Mouse (Mus musculus) intestine, embryonic 15.5 days (tissue): ENCODE results near the gene Aurkc. TPM values are rescaled to one million over a fixed set of nuclear protein-coding genes. Genes with fewer than 3 reads are reported as not detected.
"Not testable (repeated sequence)": the region's sequence is repeated elsewhere in the genome, so short reads cannot be mapped to it uniquely, and the experiment has no call there.

ENCODE experiments used
- ATAC-seq: fragments of 200-750 bp; cut with Nextera tagmentation; 2 replicates; pipeline ENCODE4 v1.8.0; 2017; ENCODE audit warnings: moderate TSS enrichment, moderate library complexity
- H3K27ac ChIP-seq: fragments of 300-500 bp; sonication (generic); 2 replicates; pipeline ENCODE4 v1.5.1; 2015; ENCODE audit warnings: mild to moderate bottlenecking, inconsistent platforms
- H3K27me3 ChIP-seq: fragments of 300-500 bp; sonication (generic); replicated peaks from 2 replicates; pipeline ENCODE4 v1.6.1; 2015; ENCODE audit warnings: inconsistent platforms
- H3K36me3 ChIP-seq: fragments of 300-500 bp; sonication (generic); 2 replicates; pipeline ENCODE4 v1.6.1; 2015; ENCODE audit warnings: inconsistent platforms
- H3K4me1 ChIP-seq: fragments of 300-500 bp; sonication (generic); replicated peaks from 2 replicates; pipeline ENCODE4 v1.6.1; 2015; ENCODE audit warnings: inconsistent platforms
- H3K4me2 ChIP-seq: fragments of 300-500 bp; sonication (generic); replicated peaks from 2 replicates; pipeline ENCODE4 v1.6.1; 2015; ENCODE audit warnings: mild to moderate bottlenecking, inconsistent platforms
- H3K4me3 ChIP-seq: fragments of 300-500 bp; sonication (generic); replicated peaks from 2 replicates; pipeline ENCODE4 v1.5.1; 2015; ENCODE audit warnings: inconsistent platforms
- H3K9ac ChIP-seq: fragments of 300-500 bp; sonication (generic); 2 replicates; pipeline ENCODE4 v1.6.1; 2015; ENCODE audit warnings: inconsistent platforms
- H3K9me3 ChIP-seq: fragments of 300-500 bp; sonication (generic); 2 replicates; pipeline ENCODE4 v1.6.1; 2016; ENCODE audit warnings: inconsistent platforms
- WGBS: fragments of 180-500 bp; shearing (Covaris S2); methylation state at CpG from one replicate; pipeline ENCODE4 v1.1.7; 2015; 5-methylcytosine and 5-hydroxymethylcytosine counted together
- polyA plus RNA-seq: library from polyadenylated mRNA; unstranded; fragments of >200 nt; fragmentation: Nextera tagmentation; extraction: Ambion mirVana; gene quantifications from 2 replicates; pipeline ENCODE4 v1.2.1, GENCODE M21; 2015

Gene Aurkc
- not detected in 2 replicates for polyA plus RNA-seq

DNA sequence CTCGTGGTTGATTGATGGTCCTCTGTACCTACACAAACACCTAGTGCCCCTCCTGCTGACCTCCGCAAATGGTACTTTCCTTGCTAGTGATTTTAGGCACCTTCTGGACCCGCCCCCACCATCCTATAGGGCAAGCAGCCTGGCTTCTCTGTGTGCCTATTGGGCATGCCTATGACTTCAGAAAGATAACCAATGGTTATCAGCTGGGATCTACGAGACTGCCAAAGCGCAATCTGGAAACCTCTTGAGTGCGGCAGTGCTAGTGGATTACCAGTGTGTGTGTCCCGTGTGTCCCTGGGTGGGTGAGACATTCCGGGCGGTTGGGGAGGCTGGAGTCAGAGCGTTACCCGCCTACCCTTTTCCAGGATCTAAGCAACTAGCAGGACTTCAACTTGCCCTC, at the start of gene Aurkc:
Aurkc (plus strand) TSS at position 50 of the 400 bp plus-strand sequence.
- 77% methylated on average over 11 of the region's 11 CpGs for WGBS

DNA sequence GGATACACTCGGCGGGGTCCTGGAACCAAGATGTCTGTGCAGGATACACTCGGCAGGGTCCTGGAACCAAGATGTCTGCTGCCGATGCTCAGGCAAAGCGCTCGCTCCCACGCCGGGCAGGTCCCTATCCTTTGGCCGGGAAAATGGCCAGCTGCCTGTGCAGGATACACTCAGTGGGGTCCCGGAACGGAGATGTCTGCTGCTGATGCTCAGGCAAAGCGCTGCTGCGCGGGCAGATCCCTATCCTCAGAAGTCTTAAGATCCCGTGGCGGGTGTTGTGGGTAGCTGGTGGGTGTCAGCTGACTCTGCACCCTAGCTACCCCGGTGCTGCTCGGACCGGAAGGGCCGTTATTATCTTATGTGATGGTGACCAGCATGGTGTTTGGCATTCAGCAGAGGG, 47.0 kb upstream of the Aurkc start:
- not testable (repeated sequence) for H3K36me3 ChIP-seq, H3K4me1 ChIP-seq, H3K9me3 ChIP-seq, H3K9ac ChIP-seq, H3K4me3 ChIP-seq, H3K4me2 ChIP-seq, ATAC-seq, H3K27ac ChIP-seq, H3K27me3 ChIP-seq
- WGBS: 92% methylated on average over 20 of the region's 20 CpGs

More for the DNA sequence above, at the start of gene Aurkc:
- not testable (repeated sequence) for H3K27me3 ChIP-seq, H3K4me1 ChIP-seq, H3K9me3 ChIP-seq, H3K9ac ChIP-seq, ATAC-seq, H3K4me3 ChIP-seq, H3K4me2 ChIP-seq, H3K27ac ChIP-seq, H3K36me3 ChIP-seq

DNA sequence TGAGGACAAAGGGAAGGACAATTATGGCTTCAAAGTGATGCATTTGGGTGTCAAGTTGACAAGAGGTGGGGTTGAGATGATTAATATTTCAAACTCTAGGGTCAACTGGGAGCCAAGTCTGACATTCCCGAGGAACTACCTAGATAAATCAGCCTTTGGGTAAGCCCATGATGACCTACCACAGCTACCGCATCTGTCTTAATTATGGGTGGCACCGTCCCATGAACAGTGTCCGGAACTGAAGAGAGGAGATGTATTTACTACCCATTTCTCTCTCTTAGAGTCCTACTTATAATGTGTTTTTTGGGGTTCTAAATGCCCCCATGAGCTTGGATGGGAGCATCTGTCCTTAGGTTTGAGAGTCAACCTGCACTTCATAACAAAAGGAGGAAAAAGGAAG, 38.5 kb upstream of the Aurkc start:
- Histone ChIP-seq H3K27me3 (no peaks in the 10 kb centered on the region), H3K4me1 (no peaks in the 10 kb centered on the region), H3K27ac (no peak overlapping the region), H3K4me3 (no peak overlapping the region), H3K36me3 (no peaks in the 10 kb centered on the region), H3K4me2 (no peak overlapping the region), H3K9me3 (no peaks in the 10 kb centered on the region), H3K9ac (no peak overlapping the region)
- no peak for ATAC-seq
- 84% methylated on average over 4 of the region's 4 CpGs for WGBS

DNA sequence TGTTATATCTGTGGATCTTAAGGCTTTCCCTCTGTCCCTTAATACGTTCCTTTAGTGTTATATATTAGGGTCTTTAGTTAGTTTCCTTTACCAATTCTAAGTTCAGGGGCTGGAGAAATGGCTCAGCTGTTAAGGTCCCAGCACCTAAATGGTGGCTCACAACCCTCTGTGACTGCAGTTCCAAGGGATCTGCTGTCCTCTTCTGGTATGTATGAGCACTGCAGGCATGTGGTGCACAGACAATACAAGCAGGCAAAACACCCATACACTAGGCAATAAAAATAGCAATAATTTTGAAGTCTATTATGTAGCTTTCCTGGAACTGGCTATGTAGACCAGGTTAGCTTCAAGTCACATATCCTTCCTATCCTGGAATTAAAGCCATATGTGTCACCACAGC, 36.5 kb upstream of the Aurkc start:
- H3K9ac ChIP-seq: no peak overlapping the region
- H3K4me3 ChIP-seq: no peak overlapping the region
- H3K27me3 ChIP-seq: no peaks in the 10 kb centered on the region
- no peaks in the 10 kb centered on the region for H3K9me3 ChIP-seq
- H3K4me2 ChIP-seq: no peak overlapping the region
- ATAC-seq: no peak
- H3K27ac ChIP-seq: no peak overlapping the region
- H3K36me3 ChIP-seq: no peaks in the 10 kb centered on the region
- no peaks in the 10 kb centered on the region for H3K4me1 ChIP-seq
- WGBS: 89% methylated on average over 1 of the region's 1 CpGs

DNA sequence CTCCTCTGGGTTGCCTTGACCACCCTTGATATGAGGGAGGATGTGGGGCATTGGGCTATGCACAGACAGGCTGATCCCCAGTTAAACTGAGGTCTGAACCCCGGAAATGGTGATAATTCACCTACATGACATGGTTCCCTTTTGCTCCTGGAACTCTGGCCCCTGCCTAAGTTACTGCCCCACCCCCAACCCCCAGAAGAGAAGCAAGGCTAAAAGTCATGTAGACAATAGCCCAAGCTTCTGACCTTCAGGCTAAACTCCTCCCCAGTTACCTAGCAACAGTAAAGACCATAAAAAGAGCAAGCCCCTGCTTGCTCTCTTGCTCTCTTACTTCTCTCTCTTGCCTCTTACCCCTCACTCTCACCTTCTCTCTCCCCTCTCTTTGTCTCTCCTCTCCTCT, 21.5 kb upstream of the Aurkc start:
- Histone ChIP-seq H3K27ac (no peak overlapping the region), H3K9ac (no peak overlapping the region), H3K36me3 (no peaks in the 10 kb centered on the region), H3K4me1 (no peaks in the 10 kb centered on the region), H3K9me3 (no peaks in the 10 kb centered on the region), H3K4me3 (no peak overlapping the region), H3K4me2 (no peak overlapping the region), H3K27me3 (no peaks in the 10 kb centered on the region)
- no peak for ATAC-seq
- 84% methylated on average over 1 of the region's 1 CpGs for WGBS

DNA sequence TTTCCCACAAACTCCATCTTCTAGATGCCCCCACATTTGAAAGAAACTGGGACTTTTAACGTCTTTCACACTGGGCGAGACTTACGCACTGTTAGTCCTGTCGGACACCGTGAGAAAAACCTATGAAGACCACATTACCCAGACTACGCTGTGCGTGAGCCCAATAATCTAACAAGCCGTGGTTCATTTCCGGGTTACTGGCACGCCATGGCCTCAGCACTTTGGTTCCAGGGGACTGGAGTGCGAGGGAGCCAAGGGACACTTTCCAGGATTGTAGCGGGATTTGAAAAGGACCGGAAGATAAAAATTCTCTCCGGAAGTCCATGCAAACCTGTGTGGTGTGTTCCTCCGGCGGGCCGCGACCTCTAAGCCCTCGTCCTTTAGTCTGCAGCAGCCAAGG, 18.2 kb upstream of the Aurkc start:
- no peak overlapping the region for H3K27ac ChIP-seq
- no peaks in the 10 kb centered on the region for H3K9me3 ChIP-seq
- H3K27me3 ChIP-seq: no peaks in the 10 kb centered on the region
- 93% methylated on average over 19 of the region's 19 CpGs for whole genome bisulfite sequencing
- H3K4me3 ChIP-seq: no peak overlapping the region
- H3K4me1 ChIP-seq: no peaks in the 10 kb centered on the region
- H3K36me3 ChIP-seq: no peaks in the 10 kb centered on the region
- H3K4me2 ChIP-seq: no peak overlapping the region
- H3K9ac ChIP-seq: no peak overlapping the region
- no peak for ATAC-seq

DNA sequence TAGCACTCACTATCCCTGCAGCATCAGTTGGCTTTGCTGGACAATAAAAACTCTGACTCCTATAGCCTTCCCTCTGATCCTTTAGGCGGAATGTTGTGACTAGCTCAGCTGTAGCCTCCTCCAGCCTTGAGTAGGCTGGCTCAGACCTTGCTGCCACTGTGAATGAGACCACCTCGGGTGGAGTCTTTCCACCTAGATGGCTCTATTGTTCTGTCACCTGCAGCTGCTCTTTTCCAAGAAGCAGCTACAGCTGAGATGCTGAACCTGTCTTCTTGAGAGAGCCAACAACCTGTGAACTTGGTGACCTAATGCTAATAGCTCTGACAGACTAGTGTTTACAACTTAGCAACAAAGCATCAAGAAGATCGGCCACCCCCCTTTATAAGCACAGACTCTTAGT, 3.8 kb downstream of the Aurkc start:
- not testable (repeated sequence) for H3K36me3 ChIP-seq, H3K27me3 ChIP-seq, H3K4me1 ChIP-seq, H3K4me2 ChIP-seq, ATAC-seq, H3K9ac ChIP-seq, H3K4me3 ChIP-seq, H3K9me3 ChIP-seq, H3K27ac ChIP-seq
- 43% methylated on average over 3 of the region's 3 CpGs for WGBS

DNA sequence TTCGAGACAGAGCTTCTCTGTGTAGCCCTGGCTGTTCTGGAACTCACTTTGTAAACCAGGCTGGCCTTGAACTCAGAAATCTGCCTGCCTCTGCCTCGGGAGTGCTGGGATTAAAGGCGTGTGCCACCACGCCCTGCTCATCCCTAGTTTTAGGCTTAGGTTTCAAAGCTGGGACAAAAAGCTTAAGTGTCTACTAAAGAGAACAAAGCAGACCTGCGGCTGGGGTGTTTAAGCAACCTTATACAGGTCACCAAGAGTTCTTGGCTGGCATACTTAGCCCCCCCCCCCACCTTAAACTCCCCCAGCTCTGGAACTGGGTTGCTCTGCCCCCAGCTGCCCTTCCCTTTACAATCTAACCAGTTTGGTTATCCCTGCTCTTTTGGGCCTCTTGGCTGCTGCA, 10.3 kb downstream of the Aurkc start:
- H3K4me1 ChIP-seq, H3K4me2 ChIP-seq, H3K27me3 ChIP-seq, H3K36me3 ChIP-seq, H3K27ac ChIP-seq, ATAC-seq, H3K9ac ChIP-seq, H3K9me3 ChIP-seq, H3K4me3 ChIP-seq: not testable (repeated sequence)
- 65% methylated on average over 5 of the region's 5 CpGs for WGBS

DNA sequence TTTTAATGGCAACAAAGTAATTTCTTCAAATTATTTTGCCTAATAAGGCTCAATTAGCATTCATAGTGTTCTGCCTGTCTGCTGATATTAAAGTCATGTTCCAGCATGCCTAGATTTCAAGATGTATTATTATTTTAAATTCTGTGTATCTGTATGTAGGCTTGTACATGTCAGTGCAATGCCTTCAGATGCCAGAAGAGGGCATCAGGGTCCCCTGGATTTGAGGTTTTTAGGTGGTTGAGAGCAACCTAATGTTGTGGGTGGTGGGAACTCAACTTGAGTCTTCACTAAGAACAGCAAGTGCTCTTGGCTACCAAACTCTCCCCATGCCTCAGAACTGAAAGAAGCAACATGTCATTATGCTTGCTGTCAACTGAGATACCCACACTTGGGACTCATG, 32.3 kb downstream of the Aurkc start:
- Histone ChIP-seq H3K36me3 (no peaks in the 10 kb centered on the region), H3K9ac (no peak overlapping the region), H3K27me3 (no peaks in the 10 kb centered on the region), H3K4me3 (no peak overlapping the region), H3K4me1 (no peaks in the 10 kb centered on the region), H3K27ac (no peak overlapping the region), H3K9me3 (no peaks in the 10 kb centered on the region), H3K4me2 (no peak overlapping the region)
- ATAC-seq: no peak

DNA sequence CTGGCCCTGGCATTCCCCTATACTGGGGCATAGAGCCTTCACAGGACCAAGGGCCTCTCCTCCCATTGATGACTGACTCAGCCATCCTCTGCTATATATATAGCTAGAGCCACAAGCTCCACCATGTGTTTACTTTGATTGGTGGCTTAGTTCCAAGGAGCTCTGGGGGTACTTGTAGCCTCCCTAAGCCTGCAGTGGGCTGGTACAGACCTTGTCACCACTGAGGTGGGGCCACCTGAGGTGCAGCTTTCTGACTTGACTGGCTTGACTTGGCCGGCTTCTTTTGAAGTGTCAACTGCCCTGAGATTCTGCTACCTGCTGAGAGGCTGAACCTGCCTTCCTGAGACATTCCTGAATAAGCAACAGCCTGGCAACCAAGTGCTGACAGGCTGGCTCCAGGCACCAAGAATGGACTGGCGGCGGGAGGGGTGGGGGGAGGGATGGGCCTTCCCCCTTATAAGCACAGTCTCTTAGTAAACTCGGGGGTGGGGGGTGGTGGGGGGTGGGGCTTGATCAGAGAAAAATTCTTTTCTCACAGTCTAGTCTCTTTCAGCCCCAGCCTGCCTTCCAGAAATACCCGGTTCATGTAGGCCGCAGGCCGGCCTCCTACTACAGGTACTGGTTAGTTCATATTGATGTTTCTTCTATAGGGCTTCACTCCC, 54.7 kb downstream of the Aurkc start:
- not testable (repeated sequence) for H3K4me2 ChIP-seq, H3K4me1 ChIP-seq, H3K9me3 ChIP-seq, ATAC-seq, H3K27ac ChIP-seq, H3K4me3 ChIP-seq, H3K9ac ChIP-seq, H3K36me3 ChIP-seq, H3K27me3 ChIP-seq
- WGBS: 43% methylated on average over 7 of the region's 7 CpGs

Other genes starting within 250 kb of the Aurkc start
- gene Zfp954, start 126.2 kb downstream of the Aurkc start, polyA plus RNA-seq: 12.2 and 13.2 TPM in 2 replicates
- 1.2 and 1.7 TPM in 2 replicates for gene Zfp773, start 141.5 kb downstream of the Aurkc start, polyA plus RNA-seq
- gene Zfp418, start 176.0 kb downstream of the Aurkc start, polyA plus RNA-seq: 1.6 and 1.9 TPM in 2 replicates
- gene Zfp772, start 214.7 kb downstream of the Aurkc start, polyA plus RNA-seq: 5.8 and 6.0 TPM in 2 replicates